Mouse (Mus musculus) E14TG2a.4 (cell line): ENCODE data around the gene 2610528J11Rik.

Experiments
- CTCF ChIP-seq: conservative IDR thresholded peaks from 2 replicates; pipeline ENCODE4 v1.5.1; 2014; ENCODE audit warnings: low read length
- NANOG ChIP-seq: IDR thresholded peaks from 2 replicates; pipeline ENCODE4 v1.6.1; 2014; ENCODE audit warnings: borderline replicate concordance, low read length, mixed read lengths

- TF ChIP-seq CTCF (no peak), NANOG (no peak)
These were observed 16.9 kb downstream of the 2610528J11Rik start, which contains the start of gene Tmem125 for GRCm38 (mm10) chr4:118543592-118544260.
